8 mouse cellular contexts compared by ENCODE assay signal in the genomic region with DNA sequence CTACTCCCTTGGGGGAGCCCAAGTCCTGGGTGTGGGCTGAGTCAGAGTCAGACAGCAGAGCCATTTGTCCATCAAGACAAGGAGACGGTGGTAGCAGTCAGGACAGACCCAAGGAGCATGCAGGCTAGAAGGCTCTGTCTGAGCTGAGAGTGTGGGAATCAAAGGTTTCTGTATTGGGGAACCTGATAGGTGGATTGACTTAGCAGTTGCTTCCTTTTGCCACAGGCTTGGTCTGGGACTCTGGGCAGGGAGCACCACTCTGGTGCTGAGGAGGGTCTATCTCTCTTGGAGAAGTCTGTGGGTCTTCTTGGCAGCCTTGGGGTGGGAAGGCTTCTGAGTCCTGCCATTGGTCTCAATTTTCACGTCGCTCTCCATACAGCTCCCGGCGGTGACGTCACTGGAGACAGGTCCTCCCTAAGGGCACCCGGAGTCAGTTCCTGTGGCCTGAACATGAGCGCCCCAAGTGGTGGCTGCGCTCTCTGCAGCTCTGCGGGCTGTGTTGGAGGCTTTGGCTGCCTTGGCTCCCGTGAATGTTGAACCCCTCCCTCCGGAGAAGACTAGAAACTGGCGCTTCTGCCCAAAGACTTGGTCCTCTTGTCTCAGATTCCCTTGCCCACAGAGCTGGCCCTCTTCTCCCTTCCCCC. TPM values are rescaled to one million over a fixed set of nuclear protein-coding genes. Genes with fewer than 3 reads are reported as not detected.
DNase-seq lines count a peak whose midpoint lies in the region; ATAC-seq and TF ChIP-seq lines count a peak whose summit lies in the region.

No protein-coding gene starts in this region.

- H3K27ac ChIP-seq in gastrocnemius, adult 2 months = no peak overlapping the region
- H3K27ac ChIP-seq in hindbrain, embryonic 15.5 days (replicated peaks) = no peak overlapping the region

- H3K27me3 ChIP-seq in hindbrain, embryonic 15.5 days = no peaks in the 10 kb centered on the region

- TF ChIP-seq CTCF in gastrocnemius, adult 2 months (IDR thresholded peaks at IDR 0.05) = peak; percentile 83

- ATAC-seq in hindbrain, embryonic 15.5 days (ENCODE audit: low FRiP score, low read depth) = no peak

- H3K9ac ChIP-seq in hindbrain, embryonic 15.5 days = no peak overlapping the region

- peak; percentile 15 for DNase-seq in T-cell, adult 2 months (ENCODE audit: low spot score)
- peak; percentile 91 to 94 for DNase-seq in cerebellum, postnatal 14 days
- peak; percentile 85 for DNase-seq in gastrocnemius, adult 2 months
- DNase-seq in layer of hippocampus, postnatal 14 days (ENCODE audit: low spot score in 2 of 2) = peak; percentile 58 to 59
- DNase-seq in lung, postnatal 10 days = peak; percentile 89
- peak; percentile 57 for DNase-seq in retina, postnatal 7 days (ENCODE audit: low read depth, low spot score)
- DNase-seq in urinary bladder, adult 2 months (ENCODE audit: low spot score) = peak; percentile 48

- H3K4me2 ChIP-seq in hindbrain, embryonic 15.5 days = peak overlapping the region; percentile 16; the same call in 1 of the 2 replicates

- 8% methylated on average over 13 of the region's 13 CpGs for WGBS in hindbrain, embryonic 15.5 days

- H3K36me3 ChIP-seq in hindbrain, embryonic 15.5 days = no peaks in the 10 kb centered on the region

- no peaks in the 10 kb centered on the region for H3K9me3 ChIP-seq in hindbrain, embryonic 15.5 days

- no peak overlapping the region for H3K4me3 ChIP-seq in gastrocnemius, adult 2 months
- no peak overlapping the region for H3K4me3 ChIP-seq in hindbrain, embryonic 15.5 days

- peaks cover under 1% of the 10 kb centered on the region; the same call in 1 of the 2 replicates for H3K4me1 ChIP-seq in hindbrain, embryonic 15.5 days (replicated peaks)

- intact Hi-C loops in gastrocnemius, adult 2 months (cut with DNase I) = loop anchor here (5.0 kb wide), 1 partner anchor 111 kb away; no protein-coding TSS in a partner anchor

RNA-seq across cellular contexts. Expression of gene Krt88, which starts 5.7 kb away (rescaled TPM):
- not detected for total RNA-seq in gastrocnemius, adult 2 months (2021)
- not detected in 2 replicates for polyA plus RNA-seq in hindbrain, embryonic 15.5 days (2015; fragmentation: Nextera tagmentation; extraction: Ambion mirVana)
- total RNA-seq in layer of hippocampus, postnatal 14 days (2021) = not detected
- 0.13 and 0.39 TPM in 2 replicates for polyA plus RNA-seq in urinary bladder, adult 2 months (2012; rRNA removed)

RNA-seq across cellular contexts. Expression of gene Krt81, which starts 10.3 kb away (rescaled TPM):
- total RNA-seq in gastrocnemius, adult 2 months (2021) = not detected
- not detected in 2 replicates for polyA plus RNA-seq in hindbrain, embryonic 15.5 days (2015; fragmentation: Nextera tagmentation; extraction: Ambion mirVana)
- not detected for total RNA-seq in layer of hippocampus, postnatal 14 days (2021)
- polyA plus RNA-seq in urinary bladder, adult 2 months (2012; rRNA removed) = not detected in 2 replicates

RNA-seq across cellular contexts. Expression of gene Krt87, which starts 14.6 kb away (rescaled TPM):
- not detected for total RNA-seq in gastrocnemius, adult 2 months (2021)
- polyA plus RNA-seq in hindbrain, embryonic 15.5 days (2015; fragmentation: Nextera tagmentation; extraction: Ambion mirVana) = 0.64 and 0.82 TPM in 2 replicates
- under 1 TPM; 0.18 to 0.81 TPM for total RNA-seq in layer of hippocampus, postnatal 14 days (2021)
- 0.03 and 0.15 TPM in 2 replicates for polyA plus RNA-seq in urinary bladder, adult 2 months (2012; rRNA removed)

RNA-seq across cellular contexts. Expression of gene Krt86, which starts 20.1 kb away (rescaled TPM):
- total RNA-seq in gastrocnemius, adult 2 months (2021) = not detected
- polyA plus RNA-seq in hindbrain, embryonic 15.5 days (2015; fragmentation: Nextera tagmentation; extraction: Ambion mirVana) = 0.09 and 0.12 TPM in 2 replicates
- not detected for total RNA-seq in layer of hippocampus, postnatal 14 days (2021)
- polyA plus RNA-seq in urinary bladder, adult 2 months (2012; rRNA removed) = not detected in 2 replicates

RNA-seq across cellular contexts. Expression of gene Krt83, which starts 38.1 kb away (rescaled TPM):
- not detected for total RNA-seq in gastrocnemius, adult 2 months (2021)
- not detected in 2 replicates for polyA plus RNA-seq in hindbrain, embryonic 15.5 days (2015; fragmentation: Nextera tagmentation; extraction: Ambion mirVana)
- not detected for total RNA-seq in layer of hippocampus, postnatal 14 days (2021)
- 0.09 TPM in 1 of 2 replicates, not detected in the other for polyA plus RNA-seq in urinary bladder, adult 2 months (2012; rRNA removed)

Comparison
In these comparisons a context has a peak if more than half of its experiments do, and no peak if none do; other contexts are left out.
1. DNase-seq: peak in every context shown above with its lines; median percentile 92 in cerebellum, postnatal 14 days; 89 in lung, postnatal 10 days; 85 in gastrocnemius, adult 2 months; 58 in layer of hippocampus, postnatal 14 days; 57 in retina, postnatal 7 days; 48 in urinary bladder, adult 2 months; 15 in T-cell, adult 2 months.